Comparison of ENCODE assay signal across 8 mouse cellular contexts in the genomic region with DNA sequence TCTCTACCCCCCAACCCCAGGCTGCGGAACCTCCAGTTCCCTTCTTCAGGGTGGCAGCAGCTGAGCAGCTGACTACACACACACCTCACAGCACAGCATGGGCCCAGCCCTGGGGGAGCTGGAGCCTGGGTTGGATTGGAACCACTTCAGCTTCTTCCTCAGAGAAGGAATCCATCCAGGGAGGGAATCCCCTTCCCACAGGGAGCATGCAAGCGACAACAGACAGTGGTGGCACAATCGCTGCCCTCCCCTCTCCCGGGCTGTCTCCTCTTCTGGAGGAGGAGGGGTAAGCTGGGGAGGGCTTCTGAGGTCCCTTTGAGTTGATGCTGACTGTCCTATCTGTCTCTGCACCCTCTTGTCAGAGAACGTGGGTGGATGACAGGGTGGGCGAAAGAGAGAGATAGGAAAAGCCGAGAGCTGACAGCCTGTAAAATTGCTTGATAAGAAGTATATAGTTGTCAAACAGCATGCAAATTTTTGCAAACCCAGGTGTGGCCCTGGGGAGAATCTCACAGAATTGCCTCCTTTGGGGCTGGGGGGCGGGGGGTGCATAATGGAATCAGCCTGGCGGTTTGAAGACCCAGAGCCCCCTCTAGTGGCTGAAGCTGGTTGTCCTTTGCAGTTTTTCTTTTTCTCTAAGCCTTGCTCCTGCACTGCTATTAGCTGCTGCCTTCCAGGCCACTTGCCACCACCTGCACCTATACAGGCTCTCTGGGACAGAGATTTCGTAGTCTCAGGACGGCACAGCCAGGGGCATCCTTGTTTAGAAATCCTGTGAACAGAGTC. TPM values are rescaled to one million over a fixed set of nuclear protein-coding genes. Genes with fewer than 3 reads are reported as not detected.
DNase-seq lines count a peak whose midpoint lies in the region; ATAC-seq lines count a peak whose summit lies in the region.

No protein-coding gene starts in this region.

- peak; percentile 50 to 82 for DNase-seq in adrenal gland, adult (ENCODE audit: inconsistent age in 2 of 2, low spot score in 1 of 2)
- no peak for DNase-seq in adrenal gland, postnatal 4 days (ENCODE audit: low spot score in 2 of 2)
- peak; percentile 86 for DNase-seq in NIH3T3 (ENCODE audit: low read depth)
- peak; percentile 71 for DNase-seq in embryo, embryonic 11 days
- DNase-seq in heart, postnatal 10 days = peak; percentile 54 to 79
- DNase-seq in left cerebral cortex, adult 18-20 months (ENCODE audit: low spot score in 2 of 2) = peak; percentile 76 to 80
- peak; percentile 81 for DNase-seq in right cerebral cortex, postnatal 14 days

- peak; percentile 63; the same call in 1 of the 2 replicates for ATAC-seq in megakaryocyte, adult 5-6 weeks (ENCODE audit: poor library complexity, severe bottlenecking)

- intact Hi-C loops in heart, postnatal 10 days (cut with DNase I) = loop anchor here (1.0 to 2.0 kb wide), 4 partner anchors 60 to 428 kb away; no protein-coding TSS in a partner anchor

RNA-seq across cellular contexts. Expression of a gene that starts 16.8 kb away (rescaled TPM):
- 10 to 100 TPM; 74.2 to 74.3 TPM for total RNA-seq in adrenal gland, postnatal 4 days (2021)
- total RNA-seq in heart, postnatal 10 days (2021) = 10 to 100 TPM; 56.1 to 56.4 TPM
- 100 to 1,000 TPM; 101 to 102 TPM for total RNA-seq in left cerebral cortex, adult 18-20 months (2021)
- 41.6 and 54.7 TPM in 2 replicates for total RNA-seq in megakaryocyte, adult 5-6 weeks (2015)
- total RNA-seq in megakaryocyte, adult 5-6 weeks (2017) = 32.1 and 40.2 TPM in 2 replicates

RNA-seq across cellular contexts. Expression of a gene that starts 22.7 kb away (rescaled TPM):
- total RNA-seq in adrenal gland, postnatal 4 days (2021) = 1 to 10 TPM; 1.2 to 1.7 TPM
- total RNA-seq in heart, postnatal 10 days (2021) = under 1 TPM; 0.19 to 0.22 TPM
- total RNA-seq in left cerebral cortex, adult 18-20 months (2021) = under 1 TPM; 0.16 to 0.54 TPM
- total RNA-seq in megakaryocyte, adult 5-6 weeks (2015) = 1.0 and 1.5 TPM in 2 replicates
- 1.7 and 2.6 TPM in 2 replicates for total RNA-seq in megakaryocyte, adult 5-6 weeks (2017)

Comparison
In these comparisons a context has a peak if more than half of its experiments do, and no peak if none do; other contexts are left out.
1. DNase-seq: peak in adrenal gland, adult (2 of 2), NIH3T3 (single experiment), embryo, embryonic 11 days (single experiment), heart, postnatal 10 days (2 of 2), left cerebral cortex, adult 18-20 months (2 of 2) and right cerebral cortex, postnatal 14 days (single experiment); none in adrenal gland, postnatal 4 days (0 of 2).